Mouse (Mus musculus): ENCODE measurements around the gene Kcnj6.

Gene Kcnj6

DNA sequence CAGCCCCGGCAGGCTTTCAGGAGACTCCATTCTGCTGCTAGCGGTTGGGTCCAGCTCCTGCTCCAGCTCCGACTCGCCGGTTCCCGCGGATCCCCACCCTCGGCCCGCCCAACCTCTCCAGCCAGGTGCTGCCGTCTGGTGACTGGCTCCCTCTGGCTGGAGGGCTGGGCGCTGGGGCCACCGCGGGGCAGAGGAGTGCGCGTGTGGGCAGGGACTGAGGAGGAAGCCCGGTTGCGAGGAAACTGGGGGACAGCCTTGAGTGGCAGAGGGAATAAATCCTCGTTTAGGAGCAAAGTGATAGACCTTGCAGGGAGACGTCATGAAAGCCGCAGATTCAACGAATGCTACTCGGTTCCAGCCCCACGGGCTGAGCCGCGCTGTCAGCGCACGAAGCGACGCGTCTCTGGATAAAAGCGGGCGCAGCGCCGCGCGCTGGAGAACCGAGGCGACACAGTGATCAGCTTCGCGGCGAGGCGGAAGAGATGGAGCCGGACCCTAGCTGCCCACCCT, at the start of gene Kcnj6:
Gene Kcnj6, minus strand, starts transcription at position 362 of the 510 bp plus-strand sequence.
- no peak for DNase-seq (ENCODE audit: low spot score in 2 of 2)

DNA sequence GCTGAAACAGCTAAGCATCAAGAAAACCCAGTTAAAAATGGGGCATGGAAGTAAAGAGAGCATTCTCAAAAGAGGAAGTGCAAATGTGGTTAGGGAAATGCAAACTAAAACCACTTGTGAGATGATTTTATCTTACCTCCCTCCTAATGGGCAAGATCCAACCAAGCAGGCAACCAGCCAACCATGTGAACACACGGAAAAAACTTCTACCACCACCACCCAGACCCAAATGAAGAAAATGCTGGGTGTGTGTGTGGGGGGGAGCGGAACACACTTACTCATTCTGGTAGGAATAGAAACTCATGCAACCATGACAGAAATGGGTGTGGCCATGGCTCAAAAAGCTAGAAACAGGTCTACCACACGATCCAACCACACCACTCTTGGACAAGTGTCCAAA, 12.4 kb upstream of the Kcnj6 start:
- DNase-seq (ENCODE audit: low spot score in 2 of 2), result no peak

DNA sequence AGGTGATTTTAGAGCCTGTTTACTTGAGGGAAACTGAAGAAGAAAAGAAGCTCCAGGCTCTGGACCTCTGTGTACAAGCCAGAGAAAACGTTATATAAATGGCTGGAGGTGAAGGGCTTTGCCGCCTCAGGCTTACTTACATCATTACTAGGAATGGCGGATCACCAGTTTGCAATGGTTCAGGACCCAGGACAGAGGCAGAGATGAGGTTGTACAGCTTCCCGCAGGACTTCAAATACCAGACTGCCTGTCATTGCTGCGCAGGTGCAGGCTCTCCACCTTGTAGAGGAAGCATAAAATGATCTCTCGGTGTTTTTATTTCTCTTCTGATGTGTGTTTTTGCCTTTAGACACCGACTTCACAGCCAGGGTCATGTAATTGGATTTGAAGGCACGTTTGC, 7.1 kb upstream of the Kcnj6 start:
- DNase-seq (ENCODE audit: low spot score in 2 of 2), result no peak

GRCm38 (mm10) chr16:94999551-94999950, 2.0 kb upstream of the Kcnj6 start:
- DNase-seq (ENCODE audit: low spot score in 2 of 2), result no peak

DNA sequence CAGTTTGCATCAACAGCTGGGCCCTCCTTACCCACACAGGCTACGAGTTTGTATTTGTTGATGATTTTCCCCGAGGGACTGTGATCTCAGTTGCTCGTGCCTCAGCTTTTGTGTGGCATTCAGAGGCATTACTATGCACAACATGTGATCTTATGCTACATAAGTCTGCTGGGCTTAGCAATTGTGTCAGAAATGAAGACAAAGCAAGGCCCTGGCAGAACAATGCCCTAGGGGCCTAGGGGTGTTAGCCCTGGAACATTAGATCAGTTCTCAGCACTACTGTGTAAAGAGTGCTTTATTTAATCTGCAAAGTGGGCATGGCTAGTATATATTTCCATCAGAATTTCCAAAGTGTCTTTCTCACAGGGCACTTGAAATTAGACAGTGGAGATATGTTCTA, 1.5 kb upstream of the Kcnj6 start:
- DNase-seq (ENCODE audit: low spot score in 2 of 2), result no peak

- DNase-seq (ENCODE audit: low spot score in 2 of 2), result no peak
Measured at GRCm38 (mm10) chr16:94996791-94997281, 665 bp downstream of the Kcnj6 start.

DNA sequence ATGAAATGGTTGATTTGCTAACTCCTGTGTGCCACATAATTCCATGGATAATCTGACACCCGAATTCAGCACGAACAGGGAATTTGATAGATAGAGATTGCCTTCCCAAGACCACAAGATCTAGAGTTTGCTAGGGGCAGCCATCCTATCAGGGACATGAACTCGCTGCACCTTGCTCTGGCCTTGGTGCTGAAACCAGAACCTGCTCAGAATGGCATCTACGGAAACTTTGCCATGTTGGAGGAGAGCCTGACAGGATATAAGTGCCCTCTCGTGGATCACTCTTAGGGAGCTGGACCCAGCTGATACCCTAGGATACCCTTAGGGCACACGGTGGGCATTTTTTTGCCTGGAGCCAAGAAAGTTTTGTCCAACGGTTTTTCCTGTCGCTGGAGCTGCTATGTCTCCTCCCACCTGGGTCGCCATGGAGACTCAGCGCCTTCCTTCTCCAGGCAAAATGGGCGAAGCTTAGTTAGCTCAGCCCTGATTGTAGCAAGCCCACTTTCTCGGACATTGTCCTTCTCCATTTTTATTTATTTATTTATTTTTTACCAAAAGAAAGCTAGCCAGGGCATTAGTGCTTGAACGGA, 1.9 kb downstream of the Kcnj6 start:
- peak in 1 of 2 experiments; percentile 8 for DNase-seq (ENCODE audit: low spot score in 2 of 2)

GRCm38 (mm10) chr16:94994924-94995323, 2.6 kb downstream of the Kcnj6 start:
- DNase-seq (ENCODE audit: low spot score in 2 of 2), result no peak

DNA sequence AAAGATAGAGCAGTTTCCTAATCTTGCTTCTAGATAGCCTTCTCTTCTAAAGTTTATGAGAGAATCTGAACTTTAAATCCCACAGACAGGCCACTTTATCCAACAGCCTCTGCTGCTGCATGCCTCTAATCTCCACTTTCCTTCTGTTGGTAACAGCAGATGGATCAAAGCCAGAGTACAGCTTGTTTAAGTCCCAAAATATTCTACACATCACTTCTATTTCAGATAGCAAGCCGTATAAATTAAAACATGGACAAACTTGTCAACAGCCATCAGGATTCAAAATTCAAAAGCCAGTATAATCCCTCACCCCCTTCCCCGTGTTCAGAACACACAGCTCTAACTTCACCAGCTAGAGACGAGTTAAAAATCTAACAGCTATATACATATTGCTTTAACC, 3.4 kb downstream of the Kcnj6 start:
- no peak for DNase-seq (ENCODE audit: low spot score in 2 of 2)

- no peak for DNase-seq (ENCODE audit: low spot score in 2 of 2)
Measured at GRCm38 (mm10) chr16:94990114-94990513, 7.4 kb downstream of the Kcnj6 start.

GRCm38 (mm10) chr16:94986731-94987130, 10.8 kb downstream of the Kcnj6 start:
- no peak for DNase-seq (ENCODE audit: low spot score in 2 of 2)

GRCm38 (mm10) chr16:94984263-94984662, 13.2 kb downstream of the Kcnj6 start:
- no peak for DNase-seq (ENCODE audit: low spot score in 2 of 2)

DNA sequence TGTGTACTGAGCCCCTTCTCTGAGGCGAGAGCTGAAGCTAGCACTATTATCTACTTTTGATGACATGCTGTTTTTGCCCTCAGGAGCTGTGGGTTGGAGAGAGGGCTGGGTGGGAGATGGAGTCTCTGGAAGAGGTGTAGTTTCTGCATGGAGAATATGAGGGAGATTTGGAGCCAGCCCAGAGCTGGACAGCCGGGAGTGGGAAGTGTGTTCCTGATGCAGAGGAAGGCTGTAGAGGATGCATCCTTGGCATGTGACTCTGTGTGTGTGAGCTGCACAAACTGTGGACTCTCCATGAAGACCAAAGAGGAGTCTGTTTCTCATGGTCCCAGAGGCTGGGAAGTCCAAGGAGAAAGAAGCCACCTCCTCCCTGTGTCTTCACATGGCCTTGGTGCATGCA, 17.1 kb downstream of the Kcnj6 start:
- no peak for DNase-seq (ENCODE audit: low spot score in 2 of 2)

GRCm38 (mm10) chr16:94979499-94979898, 18.0 kb downstream of the Kcnj6 start:
- no peak for DNase-seq (ENCODE audit: low spot score in 2 of 2)

GRCm38 (mm10) chr16:94972080-94972855, 25.2 kb downstream of the Kcnj6 start:
- DNase-seq (ENCODE audit: low spot score in 2 of 2), result no peak

DNA sequence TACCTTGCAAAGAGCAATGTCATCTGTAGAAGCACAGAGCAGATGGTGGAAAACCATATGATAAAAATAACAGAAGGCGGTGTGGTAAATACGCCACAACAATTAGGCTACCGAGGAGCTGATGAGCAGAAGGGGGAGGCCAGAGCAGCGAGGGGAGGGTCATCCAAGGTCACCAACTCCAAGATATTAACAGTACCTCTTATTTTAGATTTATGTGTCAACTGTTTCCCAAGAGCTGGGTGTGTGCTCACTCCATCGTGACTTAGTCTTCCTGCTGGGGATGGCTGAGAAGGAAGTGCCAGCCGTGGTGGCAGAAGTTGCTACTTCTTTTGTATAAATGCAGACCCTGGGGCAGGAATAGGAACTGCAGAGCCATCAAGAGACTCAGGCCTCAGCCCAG, 28.6 kb downstream of the Kcnj6 start:
- DNase-seq (ENCODE audit: low spot score in 2 of 2), result peak in 1 of 2 experiments; percentile 1

- DNase-seq (ENCODE audit: low spot score in 2 of 2), result no peak
Measured at GRCm38 (mm10) chr16:94968472-94968871, 29.0 kb downstream of the Kcnj6 start.

DNA sequence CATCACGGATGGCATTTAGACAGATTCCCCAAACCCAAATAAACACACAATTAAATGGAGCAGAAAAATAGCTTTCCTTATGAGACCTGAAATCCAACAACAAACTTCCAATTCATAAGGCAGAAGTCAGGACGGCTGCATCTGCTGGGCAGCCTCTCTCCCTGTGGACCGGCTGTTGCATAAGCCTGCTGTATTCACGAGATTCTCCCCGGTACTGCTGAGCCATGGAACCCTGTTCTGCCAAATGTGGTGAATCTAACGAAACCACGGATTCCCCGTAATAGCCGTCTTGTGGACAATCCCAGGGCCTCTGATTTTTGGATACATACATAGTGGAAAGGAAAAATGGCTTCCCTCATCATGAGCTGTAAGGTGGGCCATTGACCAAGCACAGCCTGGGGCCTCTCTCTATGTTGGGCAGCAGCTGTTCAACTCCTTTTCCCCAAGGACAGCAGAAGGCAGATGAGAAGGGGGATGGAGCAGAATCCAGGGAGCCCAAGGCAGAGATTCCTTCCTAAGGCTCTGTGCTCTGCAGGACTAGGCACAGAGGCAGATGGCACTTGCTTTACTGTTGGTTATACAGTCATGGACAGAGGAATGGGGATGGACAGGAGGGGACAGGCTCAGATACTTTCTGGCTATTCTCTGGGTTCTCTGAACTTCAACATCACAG, 40.2 kb downstream of the Kcnj6 start:
- no peak for DNase-seq (ENCODE audit: low spot score in 2 of 2)

GRCm38 (mm10) chr16:94956410-94956809, 41.1 kb downstream of the Kcnj6 start:
- DNase-seq (ENCODE audit: low spot score in 2 of 2), result no peak

GRCm38 (mm10) chr16:94953294-94953693, 44.2 kb downstream of the Kcnj6 start:
- DNase-seq (ENCODE audit: low spot score in 2 of 2), result no peak

- DNase-seq (ENCODE audit: low spot score in 2 of 2), result no peak
Measured at GRCm38 (mm10) chr16:94949172-94949571, 48.3 kb downstream of the Kcnj6 start.

DNA sequence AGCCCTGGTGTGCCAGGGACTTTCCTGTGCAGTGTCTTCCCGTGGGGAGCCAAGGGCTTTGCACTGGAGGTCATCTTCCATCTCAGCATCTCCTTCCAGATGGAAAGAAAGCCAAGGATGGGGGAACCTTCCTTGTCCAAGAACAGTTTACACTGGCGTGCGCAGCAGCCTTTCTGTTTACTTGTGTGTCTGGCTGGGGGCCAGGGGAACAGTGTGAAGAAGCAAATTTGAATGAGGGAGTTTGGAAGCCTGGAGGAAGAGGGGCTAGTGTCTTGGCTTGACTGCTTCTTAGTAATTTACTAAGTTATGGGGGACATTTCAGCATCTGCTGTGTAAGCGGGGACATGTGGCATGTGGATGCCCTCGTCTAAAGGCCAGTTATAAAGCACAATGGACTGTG, 50.7 kb downstream of the Kcnj6 start:
- DNase-seq (ENCODE audit: low spot score in 2 of 2), result no peak

GRCm38 (mm10) chr16:94932702-94933101, 64.8 kb downstream of the Kcnj6 start:
- DNase-seq (ENCODE audit: low spot score in 2 of 2), result no peak
